Mouse (Mus musculus) liver (tissue): Measurements from ENCODE around the gene Ncapg2.

Experiments
- DNase-seq: peaks from one replicate; pipeline ENCODE4 v3.0.0-alpha.2; 2020; ENCODE audit warnings: mixed read lengths

Gene Ncapg2

DNA sequence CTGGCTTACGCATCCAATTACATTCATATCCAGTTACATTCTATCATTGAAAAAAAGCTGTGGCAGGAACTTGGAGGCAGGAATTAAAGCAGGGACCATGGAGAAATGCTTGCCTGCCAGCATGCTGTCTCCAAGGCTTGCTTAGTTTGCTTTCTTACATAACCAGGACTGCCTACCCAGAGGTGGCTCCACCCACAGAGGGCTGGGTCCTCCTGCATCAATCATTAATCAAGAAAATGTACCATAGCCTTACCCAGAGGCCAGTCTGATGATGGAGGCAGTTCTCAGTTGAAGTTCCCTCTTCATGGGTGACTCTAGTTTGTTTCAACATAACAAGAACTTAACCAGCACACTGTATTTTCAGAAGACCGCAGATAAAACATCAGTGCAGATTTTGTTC, 44.3 kb downstream of the Ncapg2 start:
- DNase-seq = peak; percentile 8

GRCm38 (mm10) chr12:116460379-116461065, 55.3 kb downstream of the Ncapg2 start:
- no peak for DNase-seq

DNA sequence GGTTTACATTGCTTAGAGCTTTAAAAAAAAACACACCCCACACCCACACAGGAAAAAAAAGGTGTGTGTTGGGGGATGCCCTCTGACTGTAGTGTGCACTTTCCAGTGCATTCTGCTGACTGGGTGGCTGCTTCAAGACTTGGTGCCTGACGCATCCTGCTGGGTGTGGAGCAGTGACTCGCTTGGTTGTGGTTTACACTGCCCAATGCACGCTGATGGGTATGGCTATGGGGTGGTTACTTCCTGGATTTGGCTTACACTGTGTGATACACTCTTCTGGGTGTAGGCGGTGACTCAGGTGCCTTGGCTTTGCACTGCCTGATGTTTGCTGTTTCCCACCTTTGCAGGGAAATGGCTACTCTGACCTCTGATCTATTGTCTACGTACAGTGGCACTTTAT, 61.8 kb downstream of the Ncapg2 start:
- DNase-seq = no peak

DNA sequence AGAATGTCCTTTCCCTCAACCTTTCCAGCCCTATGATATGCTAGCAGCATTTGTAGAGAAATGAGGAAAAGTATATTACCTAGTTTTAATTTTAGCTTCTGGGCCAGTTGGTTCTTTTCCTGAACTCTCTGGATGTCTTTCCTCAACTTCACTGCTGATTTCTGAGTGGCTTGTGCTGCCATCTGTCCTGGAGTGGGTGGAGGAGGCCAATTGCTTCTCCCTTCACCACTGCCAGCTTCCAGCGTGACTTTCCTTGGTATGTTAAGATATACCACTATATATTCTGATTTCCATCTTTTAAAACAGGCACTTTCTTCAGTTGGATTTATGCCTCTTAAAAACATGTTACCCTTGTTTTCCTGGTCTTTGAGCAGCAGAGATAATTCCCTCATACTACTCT, 63.1 kb downstream of the Ncapg2 start:
- no peak for DNase-seq

DNA sequence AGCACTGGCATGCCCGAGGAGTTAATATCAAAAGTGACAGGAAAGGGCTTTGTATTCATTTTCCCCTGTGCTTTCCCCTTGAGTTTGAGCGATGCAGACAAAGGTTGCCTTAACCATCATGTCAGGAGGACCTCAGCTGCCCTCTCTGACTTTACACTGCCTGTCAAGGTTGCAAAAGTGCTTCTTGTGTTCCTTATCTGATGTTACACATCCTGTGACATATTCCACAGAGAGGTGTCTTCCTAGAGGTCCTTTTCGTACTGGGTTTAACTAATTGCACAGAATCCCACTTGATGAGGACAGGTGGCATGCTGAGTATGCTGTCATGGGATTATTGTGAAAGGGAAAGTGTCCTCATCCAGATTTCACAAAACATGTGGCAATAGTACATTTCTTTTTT, 63.9 kb downstream of the Ncapg2 start:
- no peak for DNase-seq

DNA sequence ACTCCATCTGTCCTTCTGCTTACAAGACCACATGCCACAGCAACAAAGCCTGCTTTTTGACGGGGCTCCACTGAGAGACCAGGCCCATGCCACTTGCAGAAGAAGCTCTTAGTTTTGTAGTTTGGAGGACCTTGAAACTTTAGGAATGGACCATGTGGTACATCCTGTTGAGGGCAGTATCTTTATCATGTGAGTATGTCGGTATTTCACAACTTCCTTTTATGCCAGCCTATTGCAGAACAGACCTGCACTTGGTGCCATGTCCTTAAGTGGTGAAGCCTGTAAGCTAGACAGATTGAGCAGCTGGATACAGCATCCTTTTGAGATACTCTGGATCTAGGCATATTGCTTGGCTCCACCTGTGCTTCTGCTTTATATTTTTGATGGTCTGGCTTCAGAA, 68.1 kb downstream of the Ncapg2 start:
- DNase-seq = no peak

DNA sequence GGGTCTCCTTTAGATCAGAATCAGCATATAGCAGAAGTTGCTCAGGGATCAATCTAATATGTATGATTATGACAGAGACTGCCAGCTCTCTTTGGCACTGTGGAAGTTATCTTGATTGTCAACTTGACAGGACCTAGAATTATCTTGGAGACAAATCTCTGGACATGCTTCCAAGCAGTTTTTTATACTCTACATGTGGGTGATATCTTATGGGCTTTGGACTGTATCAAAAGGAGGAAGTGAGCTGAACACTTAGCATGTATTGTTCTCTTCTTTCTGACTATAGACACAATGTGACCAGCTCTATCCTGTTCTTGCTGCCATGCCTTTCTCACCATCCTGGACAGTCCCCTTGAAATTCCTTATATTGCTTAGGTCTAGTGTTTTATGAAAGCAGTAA, 68.6 kb downstream of the Ncapg2 start:
- DNase-seq = no peak

- DNase-seq = no peak
These were observed 69.5 kb downstream of the Ncapg2 start for GRCm38 (mm10) chr12:116474676-116475075.

GRCm38 (mm10) chr12:116478771-116479170, 73.6 kb downstream of the Ncapg2 start:
- no peak for DNase-seq

DNA sequence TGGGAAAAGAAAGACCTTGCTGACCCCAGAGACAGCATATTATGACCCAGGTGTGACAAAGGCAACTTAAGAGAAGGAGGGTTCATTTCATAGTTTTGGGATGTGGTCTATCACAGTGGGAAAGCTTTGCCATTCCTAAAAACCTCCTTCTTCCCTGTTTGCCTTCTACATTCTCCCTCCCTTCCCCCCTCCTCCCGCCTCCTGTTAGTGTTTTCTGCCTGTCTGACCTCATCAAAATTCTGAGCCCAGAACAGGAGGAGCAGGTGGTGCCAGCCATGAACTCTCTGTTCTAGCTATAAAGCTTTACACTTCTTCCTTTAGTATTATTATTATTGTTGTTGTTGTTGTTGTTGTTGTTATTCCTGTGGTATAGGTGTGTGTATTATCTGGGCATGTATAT, 76.7 kb downstream of the Ncapg2 start:
- no peak for DNase-seq

GRCm38 (mm10) chr12:116483581-116483980, 78.4 kb downstream of the Ncapg2 start:
- no peak for DNase-seq

DNA sequence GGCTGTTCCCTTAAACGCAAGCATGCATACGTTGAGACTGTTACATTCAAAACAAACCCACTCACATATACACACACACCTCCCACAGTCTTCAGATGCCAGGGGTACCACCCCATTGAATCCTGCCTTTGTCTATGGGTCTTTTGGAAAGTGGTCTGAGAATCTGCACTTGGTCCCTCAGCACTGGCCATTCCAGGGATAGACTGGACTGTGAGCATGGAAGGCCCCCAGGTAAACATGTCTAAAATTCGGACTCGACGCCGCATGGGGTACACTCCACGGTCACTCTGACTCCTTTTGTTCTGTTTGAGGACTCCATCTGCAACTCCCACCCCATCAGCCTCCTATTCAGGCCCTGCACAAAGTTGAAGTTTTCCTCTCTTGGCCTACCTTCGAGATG, 79.8 kb downstream of the Ncapg2 start:
- no peak for DNase-seq

DNA sequence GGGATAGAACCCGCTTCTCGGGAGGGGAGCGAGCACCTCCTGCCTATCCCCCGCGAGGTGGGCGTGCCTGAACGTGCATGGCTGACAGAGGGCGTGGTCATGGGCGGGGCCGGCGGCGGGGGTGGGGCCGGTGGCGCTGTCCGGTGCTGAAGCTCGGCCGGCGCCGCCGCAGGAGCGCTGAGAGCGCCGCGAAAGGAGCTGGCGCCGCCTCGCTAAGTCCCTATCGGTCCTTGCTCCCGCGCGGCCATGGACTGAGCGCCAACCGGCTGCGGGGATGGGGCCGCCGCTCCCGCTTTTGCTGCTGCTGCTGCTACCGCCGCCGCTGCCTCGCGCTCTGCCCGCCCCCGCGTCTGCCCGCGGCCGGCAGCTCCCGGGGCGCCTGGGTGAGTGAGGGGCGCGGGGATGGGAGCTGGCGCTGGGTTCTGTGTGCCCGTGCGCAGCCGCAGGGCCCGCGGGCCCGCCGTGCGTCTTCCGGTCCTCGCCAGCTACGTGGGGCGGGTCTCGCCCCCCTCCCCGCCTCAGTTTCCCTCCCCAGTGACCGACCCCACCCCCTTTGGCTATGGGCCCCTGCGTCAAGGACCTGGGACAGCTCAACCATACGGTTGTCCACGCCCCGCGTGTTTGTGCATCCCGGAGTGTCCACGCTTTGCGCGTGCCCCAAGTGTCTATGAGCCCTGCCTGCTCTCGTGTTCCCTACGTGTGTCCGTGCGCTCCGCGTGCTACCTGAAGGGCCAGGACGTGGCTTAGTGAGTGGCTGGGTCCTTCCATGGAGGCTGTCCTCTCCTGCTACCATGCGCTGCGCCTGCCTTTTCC, 80.6 kb downstream of the Ncapg2 start, which contains the start of gene Ptprn2:
Gene Ptprn2 (plus strand): TSS at position 130 of the 813 bp plus-strand sequence.
- peak; percentile 82 for DNase-seq

DNA sequence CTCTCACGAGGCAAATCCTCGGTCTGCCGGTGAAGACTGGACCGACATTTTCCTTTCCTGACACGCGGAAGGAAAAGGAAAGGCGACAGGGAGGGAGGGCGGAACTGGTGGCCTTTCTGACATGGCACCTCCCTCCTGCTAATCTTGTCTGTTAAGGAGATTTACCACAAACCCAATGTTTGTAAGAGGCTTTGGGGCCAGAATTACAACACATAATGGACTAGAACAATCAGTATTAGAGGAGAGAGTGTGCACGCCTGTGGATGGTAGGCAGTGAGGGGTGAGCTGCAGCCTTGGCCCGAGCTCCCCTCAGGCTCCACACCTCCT, 81.2 kb downstream of the Ncapg2 start:
- DNase-seq = no peak

DNA sequence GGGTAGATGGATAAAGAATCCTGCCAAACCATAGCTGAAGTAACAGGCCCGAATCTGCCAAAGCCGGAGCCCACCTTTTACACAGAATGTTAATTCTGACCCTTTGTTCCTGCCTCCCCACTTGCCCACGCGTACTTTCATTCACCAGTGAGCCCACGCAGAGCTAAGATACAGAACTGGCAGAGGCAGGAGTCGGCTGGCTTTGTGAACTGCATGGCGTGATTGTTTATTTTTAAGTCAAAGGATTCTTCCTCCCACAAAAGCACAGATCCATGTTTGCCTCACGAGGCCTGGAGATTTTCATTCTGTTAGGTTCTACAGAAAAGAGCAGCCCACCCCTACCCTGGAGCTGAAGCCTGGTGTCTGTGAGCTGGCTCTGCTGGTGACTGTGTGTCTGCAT, 83.6 kb downstream of the Ncapg2 start:
- DNase-seq = no peak

GRCm38 (mm10) chr12:116490575-116491356, 85.6 kb downstream of the Ncapg2 start:
- DNase-seq = no peak

GRCm38 (mm10) chr12:116498666-116499065, 93.5 kb downstream of the Ncapg2 start:
- DNase-seq = no peak

DNA sequence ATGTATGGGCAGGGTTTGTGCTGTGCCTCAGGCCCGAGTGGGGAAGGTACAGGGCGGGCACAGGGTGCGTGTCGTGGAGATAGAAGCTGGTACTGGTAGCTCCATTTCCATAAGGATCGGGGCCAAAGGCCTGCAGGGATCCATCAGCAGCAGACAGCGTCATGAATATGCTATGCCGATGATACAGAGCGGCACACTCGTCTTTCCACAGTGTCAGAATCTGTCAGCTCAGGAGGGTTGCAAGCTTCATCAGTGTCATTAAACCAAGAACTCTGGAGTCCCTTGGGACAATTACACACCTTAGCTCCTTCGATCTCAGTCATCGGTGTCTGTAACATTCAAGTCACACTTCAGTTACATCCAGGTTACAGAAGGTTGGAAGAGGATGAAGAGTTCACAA, 95.5 kb downstream of the Ncapg2 start:
- no peak for DNase-seq

- no peak for DNase-seq
These were observed 107.3 kb downstream of the Ncapg2 start for GRCm38 (mm10) chr12:116512482-116512881.
